Mouse (Mus musculus) intestine, embryonic 15.5 days (tissue): Measurements from ENCODE around the gene Sept10. TPM values are rescaled to one million over a fixed set of nuclear protein-coding genes. Genes with fewer than 3 reads are reported as not detected.

Experiments used
- polyA plus RNA-seq: library from polyadenylated mRNA; unstranded; fragments of >200 nt; fragmentation: Nextera tagmentation; extraction: Ambion mirVana; gene quantifications from 2 replicates; pipeline ENCODE4 v1.2.1, GENCODE M21; 2015

Sept10 gene
- polyA plus RNA-seq, 1 experiment from 2014 or later, result 40.1 TPM

Other genes starting within 250 kb of the Sept10 start
- 11.6 and 12.0 TPM in 2 replicates for gene Sowahc, start 106 bp upstream of the Sept10 start, polyA plus RNA-seq
- gene P4ha1, start 101.4 kb upstream of the Sept10 start, polyA plus RNA-seq, result 64.7 and 73.8 TPM in 2 replicates
- gene Gm10273, start 173.8 kb upstream of the Sept10 start, polyA plus RNA-seq, result 3.5 and 5.7 TPM in 2 replicates
- gene Pla2g12b, start 181.8 kb upstream of the Sept10 start, polyA plus RNA-seq, result 38.8 and 43.5 TPM in 2 replicates
- 1.6 and 1.9 TPM in 2 replicates for gene Oit3, start 219.9 kb upstream of the Sept10 start, polyA plus RNA-seq